Mouse (Mus musculus): Measurements from ENCODE around the gene Tmem144.
A peak's percentile ranks its signal among the peaks of the same experiment; 100 is the strongest.

- TF ChIP-seq POLR2A (IDR thresholded peaks at IDR 0.05; ENCODE audit: control insufficient read depth, low read depth, low read length) (no peak), CTCF (IDR thresholded peaks at IDR 0.05; ENCODE audit: control insufficient read depth, insufficient read depth, insufficient replicate concordance, low read depth, low read length) (peak; percentile 88; the same call in 1 of the 2 replicates)
Observed at GRCm38 (mm10) chr3:79813814-79814490, 38.6 kb downstream of the Tmem144 start.

Measured in testis, adult 2 months (tissue).